Mouse (Mus musculus) embryonic facial prominence, embryonic 13.5 days (tissue): ENCODE data around the gene Olfr843. TPM values are rescaled to one million over a fixed set of nuclear protein-coding genes. Genes with fewer than 3 reads are reported as not detected.

Experiments
- ATAC-seq: fragments of 200-750 bp; cut with Nextera tagmentation; 2 replicates; pipeline ENCODE4 v1.8.0; 2017; ENCODE audit warnings: low read depth; ENCODE audit not compliant: insufficient number of reproducible peaks, insufficient read depth, low FRiP score, low TSS enrichment
- H3K27ac ChIP-seq: fragments of 300-500 bp; sonication (generic); 2 replicates; pipeline ENCODE4 v1.5.1; 2015; ENCODE audit warnings: moderate library complexity, mild to moderate bottlenecking, inconsistent platforms
- H3K27me3 ChIP-seq: fragments of 300-500 bp; sonication (generic); 2 replicates; pipeline ENCODE4 v1.6.1; 2015; ENCODE audit warnings: mild to moderate bottlenecking, inconsistent platforms
- H3K36me3 ChIP-seq: fragments of 300-500 bp; sonication (generic); 2 replicates; pipeline ENCODE4 v1.6.1; 2015; ENCODE audit warnings: mild to moderate bottlenecking, inconsistent platforms
- H3K4me1 ChIP-seq: fragments of 300-500 bp; sonication (generic); 2 replicates; pipeline ENCODE4 v1.6.1; 2015; ENCODE audit warnings: inconsistent platforms
- H3K4me2 ChIP-seq: fragments of 300-500 bp; sonication (generic); 2 replicates; pipeline ENCODE4 v1.6.1; 2015; ENCODE audit warnings: moderate library complexity, mild to moderate bottlenecking, inconsistent platforms
- H3K4me3 ChIP-seq: fragments of 300-500 bp; sonication (generic); 2 replicates; pipeline ENCODE4 v1.5.1; 2015; ENCODE audit warnings: mild to moderate bottlenecking, inconsistent platforms
- H3K9ac ChIP-seq: fragments of 300-500 bp; sonication (generic); 2 replicates; pipeline ENCODE4 v1.6.1; 2015; ENCODE audit warnings: mild to moderate bottlenecking, inconsistent platforms
- H3K9me3 ChIP-seq: fragments of 300-500 bp; sonication (generic); 2 replicates; pipeline ENCODE4 v1.6.1; 2016; ENCODE audit warnings: inconsistent platforms
- WGBS: fragments of 180-500 bp; shearing (Covaris S2); methylation state at CpG from one replicate; pipeline ENCODE4 v1.1.7; 2015; ENCODE audit warnings: mixed read lengths; 5-methylcytosine and 5-hydroxymethylcytosine counted together
- polyA plus RNA-seq: library from polyadenylated mRNA; unstranded; fragments of >200 nt; fragmentation: Nextera tagmentation; extraction: Ambion mirVana; gene quantifications from 2 replicates; pipeline ENCODE4 v1.2.1, GENCODE M21; 2015

Olfr843 gene
- polyA plus RNA-seq, result not detected in 2 replicates

DNA sequence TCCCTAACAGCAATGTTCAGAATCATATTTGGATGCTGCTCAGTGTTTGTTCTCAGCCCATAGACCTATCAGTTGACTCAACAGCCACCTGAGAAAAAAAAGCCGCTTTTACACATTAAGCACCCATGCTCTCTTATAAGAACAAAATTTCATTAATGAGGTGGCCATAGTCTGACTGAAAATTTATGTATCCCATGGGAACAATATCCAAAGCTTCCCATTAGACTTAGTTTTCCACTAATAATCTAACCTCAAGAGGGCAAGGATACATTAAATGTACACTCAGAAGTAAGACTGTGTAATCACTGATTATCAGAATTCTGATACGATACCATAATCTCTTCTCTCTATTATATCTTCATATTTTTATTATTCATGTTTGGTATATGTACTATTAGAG lies at the start of gene Olfr843:
Gene Olfr843, minus strand, starts transcription at position 101 of the 400 bp plus-strand sequence.
- no peak within 1 kb of the TSS for H3K4me2 ChIP-seq
- no peaks in the 10 kb centered on the region for H3K27me3 ChIP-seq
- ATAC-seq, result no peak
- H3K9ac ChIP-seq, result no peak within 1 kb of the TSS
- H3K9me3 ChIP-seq, result no peaks in the 10 kb centered on the region
- H3K36me3 ChIP-seq, result no peaks in the 10 kb centered on the region
- H3K4me3 ChIP-seq, result no peak within 1 kb of the TSS
- no peaks in the 10 kb centered on the region for H3K4me1 ChIP-seq
- 82% methylated on average over 2 of the region's 2 CpGs for WGBS
- H3K27ac ChIP-seq, result no peak within 1 kb of the TSS

Other genes with a start within 250 kb of the Olfr843 start
- gene Olfr835, start 219.3 kb downstream of the Olfr843 start, polyA plus RNA-seq, result not detected in 2 replicates
- gene Olfr836, start 131.6 kb downstream of the Olfr843 start, polyA plus RNA-seq, result not detected in 2 replicates
- gene Olfr837, start 115.7 kb downstream of the Olfr843 start, polyA plus RNA-seq, result not detected in 2 replicates
- gene Olfr839-ps1, start 74.7 kb downstream of the Olfr843 start, polyA plus RNA-seq, result not detected in 2 replicates
- not detected in 2 replicates for gene Olfr844, start 64.4 kb upstream of the Olfr843 start, polyA plus RNA-seq
- gene Olfr845, start 84.5 kb upstream of the Olfr843 start, polyA plus RNA-seq, result not detected in 2 replicates
- gene Olfr846, start 112.0 kb upstream of the Olfr843 start, polyA plus RNA-seq, result not detected in 2 replicates
- not detected in 2 replicates for gene Olfr847, start 126.7 kb upstream of the Olfr843 start, polyA plus RNA-seq
- not detected in 2 replicates for gene Olfr849, start 188.3 kb upstream of the Olfr843 start, polyA plus RNA-seq
- not detected in 2 replicates for gene Olfr850, start 226.3 kb upstream of the Olfr843 start, polyA plus RNA-seq
- not detected in 2 replicates for gene Olfr851, start 241.3 kb upstream of the Olfr843 start, polyA plus RNA-seq